Mouse (Mus musculus): ENCODE data around the gene Rrp9.
A peak's percentile ranks its signal among the peaks of the same experiment; 100 is the strongest.

The Rrp9 gene

DNA sequence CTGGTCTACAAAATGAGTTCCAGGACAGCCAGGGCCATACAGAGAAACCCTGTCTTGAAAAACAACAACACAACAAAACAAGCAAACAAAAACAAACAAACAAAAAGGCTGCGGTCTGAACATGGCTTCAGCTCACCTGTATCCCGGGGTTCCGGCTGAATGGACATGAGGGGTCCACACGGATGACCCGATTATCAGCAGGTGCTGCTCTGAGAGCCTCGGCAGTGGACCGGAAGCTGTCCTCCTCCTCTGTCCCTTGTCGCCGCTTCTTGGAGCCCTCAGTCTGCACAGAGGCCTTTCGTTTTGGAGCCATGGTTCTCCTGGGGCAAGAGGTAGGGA lies at the start of gene Rrp9:
TSS of gene Rrp9 (plus strand) at position 301 of the 339 bp plus-strand sequence.
- no peak for DNase-seq

DNA sequence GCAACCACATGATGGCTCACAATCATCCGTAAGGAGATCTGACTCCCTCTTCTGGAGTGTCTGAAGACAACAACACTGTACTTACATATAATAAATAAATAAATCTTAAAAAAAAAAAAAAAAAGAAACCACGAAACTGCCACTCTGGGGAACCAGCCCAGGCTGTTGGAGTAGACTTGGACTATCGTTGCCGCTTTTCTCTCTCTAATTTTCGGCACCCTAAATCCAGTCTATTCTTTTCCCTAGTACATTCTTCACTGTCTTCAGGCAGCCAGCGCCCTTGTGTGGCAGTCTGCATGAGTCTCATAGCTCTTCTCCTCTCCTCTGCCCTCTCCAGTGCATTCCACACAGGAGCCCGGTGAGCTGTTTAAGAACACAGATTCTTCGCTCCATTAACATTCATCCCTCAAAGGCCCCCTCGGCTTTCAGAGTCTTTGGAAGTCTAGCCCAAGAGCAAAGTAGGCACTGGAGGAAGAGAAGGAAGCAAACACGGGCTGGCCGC lies 47.0 kb upstream of the Rrp9 start:
- DNase-seq = no peak

DNA sequence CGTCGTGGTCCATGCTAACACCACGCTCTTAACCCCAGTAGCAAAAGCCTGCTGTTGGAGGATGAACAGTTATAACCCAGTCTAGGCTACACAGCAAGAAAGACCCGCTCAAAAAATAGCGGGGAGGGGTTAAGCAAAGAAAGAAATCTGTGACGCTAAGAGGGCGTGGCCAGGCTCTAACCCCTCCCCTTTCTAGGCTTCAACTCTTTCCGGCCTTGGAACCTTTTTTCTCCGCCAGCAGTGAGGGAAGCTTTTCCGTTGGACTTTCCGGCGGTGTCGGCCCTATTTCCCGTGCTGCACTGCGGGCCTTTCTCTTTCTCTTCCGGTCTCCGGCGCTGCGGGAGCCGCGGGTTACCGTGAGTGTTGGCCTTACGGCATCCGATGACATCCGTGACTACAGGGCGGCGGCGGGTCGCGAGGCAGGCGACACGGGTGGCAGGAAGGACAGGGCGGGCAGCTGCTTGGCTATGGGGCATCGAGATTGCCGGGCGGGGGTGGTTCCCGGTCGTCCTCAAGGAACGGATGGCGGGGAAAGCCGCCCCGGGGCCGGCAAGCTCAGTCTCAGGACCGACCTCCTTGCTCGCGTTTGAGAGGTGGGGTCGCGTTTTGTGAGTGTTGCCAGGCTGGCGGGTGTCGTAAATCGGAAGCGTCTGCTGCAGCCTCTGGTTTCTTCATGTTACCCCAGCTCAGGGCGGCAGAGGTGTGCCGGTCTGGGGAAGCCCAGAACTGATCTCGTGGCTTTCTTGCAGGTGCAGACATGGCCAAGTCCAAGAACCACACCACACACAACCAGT lies 46.3 kb upstream of the Rrp9 start, which contains the start of gene Rpl29:
TSS of gene Rpl29 (plus strand) at position 234 of the 794 bp plus-strand sequence.
- DNase-seq = peak; percentile 95

DNA sequence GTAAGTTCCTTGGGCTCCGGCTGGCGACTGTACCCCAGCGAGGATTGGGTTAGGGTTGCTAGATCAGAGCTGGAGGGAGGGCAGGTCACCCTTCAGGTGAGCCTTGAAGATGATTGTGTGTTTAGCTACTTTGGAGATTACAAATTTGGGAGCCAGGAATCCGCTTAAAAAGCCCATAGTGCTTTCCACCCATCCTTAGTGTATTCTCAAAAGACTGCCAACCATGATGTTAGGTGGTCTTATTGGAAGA lies 45.8 kb upstream of the Rrp9 start:
- no peak for DNase-seq

DNA sequence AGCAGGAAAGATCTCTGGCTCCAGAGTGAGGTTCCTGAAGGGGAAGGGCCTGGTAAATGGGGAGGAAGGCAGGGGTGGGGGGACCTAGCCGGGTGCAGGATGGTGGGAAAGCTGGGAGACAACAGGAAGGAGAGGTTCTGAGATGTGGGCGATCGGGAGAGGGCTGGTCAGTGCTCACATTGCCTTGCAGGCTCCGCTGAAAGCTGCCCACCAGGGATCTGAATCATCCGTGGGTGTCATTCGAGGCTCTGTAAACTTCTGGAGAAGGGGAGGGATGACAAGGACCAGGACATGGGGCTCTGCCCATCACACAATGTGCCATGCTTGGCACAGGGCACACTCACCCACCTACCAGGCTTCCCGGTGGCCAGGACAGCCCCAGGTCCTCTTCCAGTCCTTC lies 42.4 kb upstream of the Rrp9 start:
- DNase-seq = peak; percentile 63

DNA sequence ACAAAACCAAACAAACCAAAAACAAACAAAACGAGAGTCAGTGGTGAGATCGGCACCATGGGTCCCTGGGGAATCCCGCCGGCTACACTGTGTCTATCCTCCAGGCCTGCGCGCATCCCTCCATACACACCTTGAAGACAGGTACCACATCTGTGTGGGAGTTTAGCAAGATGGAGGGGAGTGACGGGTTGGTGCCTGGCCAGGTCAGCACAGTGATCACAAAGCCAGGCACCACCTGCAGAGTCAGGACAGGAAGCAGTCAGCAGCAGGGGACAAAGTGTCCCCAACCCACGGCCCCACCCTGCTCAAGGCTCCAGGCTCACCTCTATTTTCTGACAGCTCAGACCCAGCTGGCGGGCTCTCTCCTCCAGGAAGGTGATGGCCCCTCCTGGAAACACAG lies 39.2 kb upstream of the Rrp9 start:
- DNase-seq = no peak

DNA sequence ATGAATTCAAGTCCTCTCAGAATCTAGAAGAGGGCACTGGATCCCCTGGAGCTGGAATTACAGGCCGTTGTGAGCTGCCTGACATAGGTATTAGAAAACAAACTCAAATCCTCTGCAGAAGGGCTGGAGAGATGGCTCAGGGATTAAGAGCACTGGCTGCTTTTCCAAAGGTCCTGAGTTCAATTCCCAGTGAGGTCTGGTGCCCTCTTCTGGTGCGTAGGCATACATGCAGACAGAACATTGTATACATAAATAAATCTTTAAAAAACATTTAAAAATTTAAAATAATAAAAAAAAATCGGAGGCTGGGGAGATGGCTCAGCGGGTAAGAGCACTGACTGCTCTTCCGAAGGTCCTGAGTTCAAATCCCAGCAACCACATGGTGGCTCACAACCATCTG lies 33.1 kb upstream of the Rrp9 start:
- DNase-seq = no peak

DNA sequence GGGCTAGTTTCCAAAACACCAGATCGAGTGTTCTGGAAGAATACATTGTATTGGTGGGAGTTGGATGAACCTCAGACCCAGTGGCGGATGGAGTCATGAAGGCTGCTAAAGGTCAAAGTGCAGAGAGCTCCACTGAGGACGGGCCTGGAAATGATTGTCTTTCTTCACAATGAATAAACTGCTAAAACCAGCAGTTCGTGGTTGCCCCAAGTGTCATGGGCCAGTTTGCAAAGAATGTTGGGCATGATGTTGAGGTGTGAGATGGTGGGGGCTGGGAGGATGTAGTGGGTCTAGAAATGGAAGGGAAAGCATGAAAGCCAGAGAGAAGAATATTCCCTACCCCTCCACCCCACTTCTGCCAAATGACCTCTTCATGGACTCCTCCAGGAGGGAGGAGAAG lies 30.9 kb upstream of the Rrp9 start:
- DNase-seq = no peak

DNA sequence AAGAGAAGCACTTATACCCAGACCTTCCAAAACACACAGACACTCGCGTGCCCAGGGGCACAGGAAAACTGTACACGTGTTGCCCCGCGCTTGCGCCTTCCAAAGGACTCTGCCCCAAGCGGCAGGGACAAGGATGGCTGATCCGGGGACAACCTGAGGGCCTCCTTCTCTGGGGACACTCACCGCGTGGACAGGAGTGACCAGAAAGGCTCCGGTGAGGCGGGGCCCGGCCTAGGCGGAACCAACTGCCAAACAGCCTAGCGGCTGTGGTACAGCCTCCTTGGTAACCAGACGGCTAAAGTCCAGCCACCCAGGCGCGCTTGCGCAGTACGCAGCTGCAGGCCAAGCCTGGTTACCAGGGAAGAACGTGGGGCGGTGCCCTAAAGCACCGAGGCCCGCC lies 28.4 kb upstream of the Rrp9 start, which contains the start of the genes Abhd14b and Abhd14a:
TSS of gene Abhd14b (plus strand) at position 112 of the 400 bp plus-strand sequence.
TSS of gene Abhd14a (minus strand) at position 331 of the 400 bp plus-strand sequence.
- peak; percentile 95 for DNase-seq

DNA sequence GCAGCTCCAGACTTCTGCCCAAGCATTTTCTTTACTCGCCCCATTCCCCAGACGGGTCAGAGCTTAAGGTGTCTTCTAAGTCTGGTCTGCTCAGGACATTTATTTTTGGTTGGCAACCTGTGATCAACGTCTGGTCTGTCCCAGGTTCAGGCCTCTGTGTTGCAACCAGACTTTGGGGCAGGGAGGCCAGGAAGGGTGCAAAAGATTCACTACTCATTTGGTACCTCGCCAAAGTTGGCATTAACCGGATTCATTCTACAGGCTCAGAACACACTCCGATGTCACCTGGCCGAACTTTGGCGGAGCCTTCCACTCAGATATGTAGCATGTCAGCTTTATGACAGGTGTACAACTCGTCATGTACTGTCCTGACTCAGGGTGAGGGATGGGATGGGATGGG lies 27.8 kb upstream of the Rrp9 start:
- no peak for DNase-seq

DNA sequence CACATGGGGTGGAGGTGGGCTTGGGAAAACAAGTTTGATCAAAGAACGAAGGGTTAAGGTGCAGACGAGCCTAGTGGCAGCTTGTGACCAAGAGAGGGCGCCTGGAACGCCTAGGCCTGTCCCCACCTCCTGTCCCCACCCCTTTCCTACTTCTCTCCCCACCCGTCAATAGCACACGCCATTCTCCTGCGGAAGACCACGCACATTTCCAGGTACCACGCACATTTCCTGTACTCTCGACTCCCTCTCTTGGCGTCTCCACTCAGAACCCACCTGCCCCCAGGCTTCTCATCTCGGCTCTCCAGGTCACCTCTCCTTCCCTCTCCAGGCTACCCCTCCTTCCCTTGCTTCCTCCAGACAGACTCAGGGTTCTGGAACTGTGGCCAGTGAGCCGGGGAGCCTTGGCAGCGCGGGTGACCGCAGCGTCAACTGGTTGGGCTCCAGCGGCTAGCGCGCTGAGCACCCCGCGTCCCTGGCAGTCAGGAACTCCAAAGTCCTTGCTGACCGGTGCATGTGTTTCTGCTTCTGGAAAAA lies 27.2 kb upstream of the Rrp9 start:
- DNase-seq = peak; percentile 81

DNA sequence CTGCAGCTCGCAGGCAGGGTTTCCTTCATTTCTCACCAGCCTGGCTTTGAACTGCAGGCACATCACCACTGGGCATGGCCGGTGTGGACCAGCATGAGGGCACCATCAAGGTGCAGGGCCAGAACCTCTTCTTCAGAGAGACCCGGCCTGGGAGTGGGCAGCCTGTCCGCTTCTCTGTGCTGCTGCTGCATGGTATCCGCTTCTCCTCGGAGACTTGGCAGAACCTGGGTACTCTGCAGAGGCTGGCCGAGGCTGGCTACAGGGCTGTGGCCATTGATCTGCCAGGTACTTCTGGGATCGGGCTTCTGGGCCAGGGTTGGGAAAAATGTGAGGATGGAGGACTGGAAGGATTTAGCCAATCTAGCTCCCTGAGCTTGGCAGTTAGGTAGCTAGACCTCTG lies 25.8 kb upstream of the Rrp9 start:
- no peak for DNase-seq

DNA sequence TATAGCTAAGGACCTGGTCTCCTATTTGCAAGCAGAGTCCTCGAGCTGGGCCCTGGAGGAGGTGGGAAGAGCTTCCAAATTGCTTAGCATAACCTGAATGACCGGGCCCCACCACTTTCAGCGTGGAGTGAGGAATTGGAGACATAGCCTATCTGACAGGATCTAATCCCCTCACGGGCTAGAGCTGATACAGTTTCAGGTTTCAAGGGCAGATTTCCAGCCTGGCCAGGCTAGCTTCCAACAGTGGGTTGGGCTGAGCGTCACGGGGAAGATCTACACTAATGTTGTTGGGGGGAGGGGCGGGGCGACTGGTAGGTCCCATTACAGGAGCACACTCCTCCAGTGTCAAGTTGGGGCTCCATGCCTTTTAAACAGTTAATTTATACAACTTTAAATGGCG lies 25.1 kb upstream of the Rrp9 start:
- DNase-seq = no peak

DNA sequence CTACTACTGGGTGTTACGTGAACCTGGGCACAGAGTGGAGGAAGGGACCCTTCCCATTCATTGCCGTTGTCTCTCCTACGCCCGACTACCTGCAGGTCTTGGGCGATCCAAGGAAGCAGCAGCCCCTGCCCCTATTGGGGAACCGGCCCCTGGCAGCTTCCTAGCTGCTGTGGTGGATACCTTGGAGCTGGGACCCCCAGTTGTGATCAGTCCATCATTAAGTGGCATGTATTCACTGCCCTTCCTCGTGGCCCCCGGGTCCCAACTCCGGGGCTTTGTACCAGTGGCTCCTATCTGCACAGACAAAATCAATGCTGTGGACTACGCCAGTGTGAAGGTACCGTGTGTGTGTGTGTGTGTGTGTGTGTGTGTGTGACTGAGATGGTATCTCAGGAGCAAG lies 24.5 kb upstream of the Rrp9 start:
- no peak for DNase-seq

DNA sequence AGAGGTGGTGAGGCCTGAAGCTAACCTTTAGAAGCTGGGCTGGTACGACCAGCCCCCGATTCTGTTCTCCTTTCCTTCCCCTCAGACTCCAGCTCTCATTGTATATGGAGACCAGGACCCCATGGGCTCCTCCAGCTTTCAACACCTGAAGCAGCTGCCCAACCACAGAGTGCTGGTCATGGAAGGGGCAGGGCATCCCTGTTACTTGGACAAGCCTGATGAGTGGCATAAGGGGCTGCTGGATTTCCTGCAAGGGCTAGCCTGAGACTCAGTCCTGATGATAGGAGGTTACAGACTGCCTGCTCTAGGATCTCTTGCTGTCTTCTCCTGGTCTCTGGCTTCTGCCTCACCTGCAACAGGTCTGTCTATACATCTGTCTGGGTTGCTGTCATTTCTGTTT lies 23.9 kb upstream of the Rrp9 start:
- no peak for DNase-seq

DNA sequence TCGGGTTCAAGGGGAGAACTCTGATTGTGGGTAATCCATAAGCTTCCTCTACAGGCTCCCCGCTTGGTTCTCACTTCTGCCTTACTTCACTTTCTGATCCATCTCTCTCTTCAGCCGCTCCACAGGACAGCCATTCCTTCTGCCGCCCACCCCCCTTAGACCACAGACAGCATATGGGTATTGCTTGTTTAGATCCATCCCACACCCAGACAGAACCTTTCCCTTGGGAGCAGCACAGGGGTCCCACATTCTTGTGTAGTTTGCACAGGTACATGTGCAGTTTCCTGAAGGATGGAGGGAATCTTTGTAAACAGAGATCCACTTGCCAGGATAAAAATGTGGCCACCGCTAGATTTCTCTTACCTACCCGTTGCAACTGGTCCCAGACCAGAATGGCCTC lies 23.4 kb upstream of the Rrp9 start:
- DNase-seq = no peak

DNA sequence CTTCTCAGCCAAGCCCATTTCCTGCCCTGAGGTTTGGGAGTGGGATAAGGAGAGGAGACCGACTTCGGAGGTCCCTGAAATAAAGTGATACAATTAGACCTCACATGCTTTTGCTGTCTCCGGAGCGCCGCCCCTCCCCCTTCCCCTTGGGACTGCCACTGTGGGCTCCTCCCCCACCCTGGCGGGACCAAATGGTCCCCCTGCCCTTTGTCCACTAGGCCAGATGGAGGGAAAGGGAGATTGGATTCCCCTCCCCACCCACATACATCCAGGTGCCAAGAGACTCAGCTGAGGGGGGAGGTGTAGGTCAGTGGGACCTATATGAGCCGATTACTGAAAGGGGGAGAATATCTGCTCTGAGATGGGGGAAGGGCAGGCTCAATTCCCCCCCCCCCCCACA lies 22.9 kb upstream of the Rrp9 start:
- DNase-seq = no peak

DNA sequence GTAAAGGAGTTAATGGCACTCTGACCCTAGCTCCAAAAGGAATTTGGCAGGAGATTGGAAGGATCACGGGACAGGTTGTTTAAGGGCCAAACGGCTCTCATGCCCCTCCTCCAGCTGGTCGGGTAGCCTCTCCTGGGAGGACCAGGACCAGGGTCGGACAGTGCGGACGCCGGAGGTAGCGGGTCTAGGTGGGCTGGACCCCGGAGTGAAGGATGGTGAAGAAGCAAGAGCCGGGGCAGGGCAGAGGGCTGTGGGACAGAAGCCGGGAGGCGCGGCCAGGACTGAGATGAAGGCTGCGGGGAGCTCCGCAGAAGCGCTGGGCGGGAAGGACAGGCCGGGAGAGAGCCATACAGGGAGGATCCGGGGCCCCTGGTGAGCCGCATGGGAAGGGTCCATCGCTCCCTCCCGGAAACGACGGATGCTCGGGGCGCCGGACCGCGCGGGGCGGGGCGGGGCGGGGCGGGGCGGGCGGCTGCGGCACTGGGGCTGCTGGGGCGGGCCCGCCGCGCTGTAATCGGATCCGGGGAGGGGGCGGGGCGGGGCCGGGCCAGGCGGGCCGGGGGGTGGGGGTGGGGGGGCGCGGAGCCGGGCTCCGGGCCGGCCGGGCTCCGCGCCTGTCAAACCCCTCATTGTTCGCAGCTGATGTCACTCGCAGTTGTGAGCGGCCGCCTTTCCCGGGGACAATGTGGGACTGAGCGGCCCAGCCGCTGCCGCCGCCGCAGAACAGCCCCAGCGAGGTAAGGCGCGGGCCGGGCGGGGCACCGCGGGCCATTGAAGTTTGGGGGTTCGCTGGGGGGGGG lies 22.3 kb upstream of the Rrp9 start, which contains the start of gene Pcbp4:
TSS of gene Pcbp4 (plus strand) at position 21 of the 800 bp plus-strand sequence.
- no peak for DNase-seq

DNA sequence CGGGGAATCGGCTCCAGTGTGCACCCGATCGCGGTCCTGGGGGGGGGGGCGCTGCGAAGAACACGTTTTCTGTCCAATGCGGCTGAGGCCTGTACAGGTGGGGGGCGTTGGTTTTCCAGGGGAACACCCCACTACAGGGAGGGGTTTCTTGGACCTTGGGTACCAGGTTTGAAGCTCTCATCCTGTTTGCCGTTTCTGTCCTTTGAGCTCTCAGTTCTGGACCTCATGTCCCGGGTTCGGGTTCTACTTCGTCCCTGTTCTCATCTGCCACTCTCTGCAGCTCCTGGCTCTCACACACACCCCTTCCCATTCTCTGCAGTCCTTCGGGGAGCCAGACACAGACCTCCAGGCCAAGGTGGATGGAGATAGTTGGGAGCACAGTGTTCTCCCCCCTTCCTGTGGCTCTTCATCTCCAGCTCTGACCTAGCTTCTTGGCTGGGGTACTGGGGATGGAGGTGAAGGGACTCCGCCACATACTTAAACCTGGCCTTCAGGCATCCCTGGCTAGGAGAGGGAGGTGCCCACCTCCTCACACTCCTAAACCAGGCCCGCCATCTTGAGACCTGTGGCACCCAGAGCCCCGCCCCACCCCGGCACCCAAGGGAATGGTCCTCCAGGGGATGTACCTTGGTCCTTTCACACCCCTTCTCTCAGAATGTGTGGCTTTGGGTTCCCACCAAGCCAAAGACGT lies 21.5 kb upstream of the Rrp9 start:
- DNase-seq = no peak

DNA sequence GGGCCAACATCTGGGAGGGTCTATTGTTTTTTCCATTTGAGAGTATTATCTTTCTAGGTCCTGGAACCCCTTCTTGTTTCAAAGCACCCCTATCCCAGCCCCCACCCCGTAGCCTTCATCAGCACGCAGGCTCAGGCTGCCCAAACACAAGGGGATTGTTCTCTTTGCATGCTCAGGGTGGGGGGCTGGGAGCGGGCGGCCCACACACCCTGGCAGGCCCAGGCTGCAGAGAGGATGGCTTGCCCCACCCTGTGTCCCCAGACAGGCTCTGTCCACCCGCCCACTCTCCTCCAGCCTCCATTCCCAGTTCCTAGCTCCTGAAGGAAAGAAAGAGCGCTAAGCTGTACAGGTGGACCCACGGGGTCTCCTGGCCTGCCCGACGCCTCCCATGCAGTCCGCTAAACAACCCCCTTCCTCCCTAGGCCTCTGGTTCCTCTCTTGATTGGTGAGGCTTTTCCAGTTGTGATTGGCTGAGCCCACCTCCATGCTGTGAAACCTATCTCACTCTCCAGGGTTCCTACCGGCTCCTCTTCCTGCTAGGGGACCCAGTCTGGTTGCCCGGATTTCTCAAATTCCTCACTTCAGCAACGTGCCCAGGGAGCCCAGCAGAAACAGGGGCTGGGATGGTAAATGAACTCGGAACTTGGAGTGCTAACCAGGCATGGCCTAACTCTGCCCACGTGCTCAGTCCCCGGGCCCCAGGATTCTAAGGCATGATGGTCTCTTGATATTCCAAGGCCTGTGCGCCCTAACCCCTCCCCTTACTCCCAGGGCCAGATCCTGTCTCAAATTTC lies 20.7 kb upstream of the Rrp9 start:
- peak; percentile 64 for DNase-seq

DNA sequence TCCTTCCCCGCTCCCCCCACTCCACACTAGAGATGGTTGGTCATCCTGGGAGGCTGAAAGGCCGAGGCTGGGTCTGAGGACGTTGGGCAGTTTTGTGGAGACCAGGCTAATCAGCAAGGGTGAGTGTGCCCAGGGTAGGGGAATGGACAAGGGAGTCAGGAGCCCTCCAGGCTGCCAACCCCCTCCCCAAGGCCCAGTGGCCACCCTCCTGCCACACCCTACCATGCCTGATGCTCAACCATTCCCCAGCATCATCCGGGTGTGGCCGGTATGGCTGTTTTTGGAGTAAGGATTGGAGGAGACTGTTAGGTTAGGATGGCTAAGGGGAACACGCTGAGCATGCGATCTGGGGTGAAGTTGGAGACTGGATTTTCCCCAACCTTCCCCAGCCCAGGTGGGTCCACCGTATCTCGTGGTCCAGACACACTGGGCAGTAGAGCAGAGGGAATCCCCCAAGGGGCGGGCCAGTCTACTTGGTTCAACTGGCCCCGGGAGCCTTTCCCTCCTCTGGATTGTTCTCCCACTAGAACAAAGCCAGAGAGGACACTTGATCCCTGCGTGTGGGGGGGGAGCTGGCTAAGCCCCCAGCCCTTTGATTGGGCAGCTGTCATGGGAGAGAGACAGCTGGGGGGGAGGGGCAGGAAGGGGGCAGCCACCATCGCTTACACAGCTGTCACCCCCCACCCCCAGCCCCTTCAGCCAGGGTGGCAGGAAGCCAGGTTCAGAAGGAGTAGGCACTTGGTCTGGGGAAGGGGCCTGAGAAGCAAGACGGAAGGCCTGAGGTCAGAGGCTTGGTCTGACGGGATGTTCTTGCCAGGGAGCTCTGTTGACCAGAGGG lies 19.2 kb upstream of the Rrp9 start:
- no peak for DNase-seq

DNA sequence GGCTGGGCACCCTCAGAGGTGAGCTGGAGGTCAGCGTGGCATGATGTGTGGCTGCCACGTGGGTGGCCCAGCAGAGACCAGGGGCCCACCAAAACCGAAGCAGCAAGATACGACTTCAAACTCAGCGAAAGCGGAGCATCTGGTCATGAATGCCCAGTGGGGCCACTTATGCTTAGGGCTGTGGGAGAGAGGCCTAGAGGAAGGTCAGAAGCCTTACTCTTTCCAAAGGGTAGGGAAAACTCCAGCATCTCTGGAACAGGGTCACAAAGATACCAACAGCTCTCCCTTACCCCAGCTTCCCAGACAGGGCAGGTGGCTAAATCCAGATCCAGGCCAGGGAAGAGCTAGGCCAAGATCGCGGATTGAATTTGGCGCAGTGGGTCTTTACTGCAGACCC lies 18.6 kb upstream of the Rrp9 start:
- DNase-seq = no peak
